Mouse (Mus musculus) yolk sac, embryonic 10.5 days (tissue): ENCODE results near the gene Tcaf3.

Source experiments
- DNase-seq: peaks from one replicate; pipeline ENCODE4 v3.0.0-alpha.2; 2017; ENCODE audit warnings: low spot score

Tcaf3 gene

GRCm38 (mm10) chr6:42542036-42543031, 55.2 kb downstream of the Tcaf3 start:
- DNase-seq = no peak

- no peak for DNase-seq
Measured at GRCm38 (mm10) chr6:42540681-42541080, 56.8 kb downstream of the Tcaf3 start.

- no peak for DNase-seq
Measured at GRCm38 (mm10) chr6:42539711-42540110, 57.8 kb downstream of the Tcaf3 start.
